Comparison of ENCODE assay signal across 8 mouse cellular contexts in the genomic region with DNA sequence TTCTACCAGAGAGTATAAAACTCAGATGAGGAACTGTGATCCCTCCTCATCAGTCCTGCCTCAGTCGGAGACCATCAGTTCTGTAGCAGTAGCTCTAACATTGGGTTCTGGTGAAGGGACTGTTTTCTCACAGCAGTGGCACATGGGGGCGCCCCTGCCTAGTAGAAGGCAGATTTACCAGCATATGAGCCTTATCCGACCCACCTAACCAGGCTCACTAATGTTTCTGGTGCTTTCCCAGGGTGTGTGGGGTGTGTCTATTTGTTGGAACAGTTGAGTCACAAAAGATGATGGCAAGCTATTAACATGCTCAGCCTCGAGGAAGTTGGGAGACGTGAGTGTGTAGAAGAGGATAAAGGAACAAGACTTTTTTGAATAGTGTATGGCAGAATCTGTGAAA.
A peak's percentile ranks its signal among the peaks of the same experiment; 100 is the strongest.
DNase-seq lines count a peak whose midpoint lies in the region; ATAC-seq and TF ChIP-seq lines count a peak whose summit lies in the region.

No protein-coding gene starts in this region.

- H3K4me1 ChIP-seq in kidney, adult 2 months (ENCODE audit: control insufficient read depth, insufficient read depth, low read length) = no peaks in the 10 kb centered on the region
- H3K4me1 ChIP-seq in kidney, embryonic 15.5 days = no peaks in the 10 kb centered on the region
- no peaks in the 10 kb centered on the region for H3K4me1 ChIP-seq in forebrain, embryonic 14.5 days (ENCODE audit: control insufficient read depth, insufficient read depth, low read length)

- H3K9me3 ChIP-seq in kidney, embryonic 15.5 days (replicated peaks) = no peaks in the 10 kb centered on the region
- H3K9me3 ChIP-seq in forebrain, embryonic 14.5 days (replicated peaks; ENCODE audit: control insufficient read depth, low read length) = no peaks in the 10 kb centered on the region

- no peak for TF ChIP-seq POLR2A in kidney, adult 2 months (IDR thresholded peaks at IDR 0.05; ENCODE audit: low read depth, low read length)

- no peak overlapping the region for H3K9ac ChIP-seq in kidney, embryonic 15.5 days
- H3K9ac ChIP-seq in forebrain, embryonic 14.5 days (ENCODE audit: low read length) = no peak overlapping the region

- 44% methylated on average over 5 of the region's 5 CpGs for WGBS in kidney, adult 2 months
- whole genome bisulfite sequencing in kidney, embryonic 15.5 days = 54% methylated on average over 5 of the region's 5 CpGs
- WGBS in forebrain, embryonic 14.5 days = 16% methylated on average over 5 of the region's 5 CpGs

- no peak overlapping the region for H3K4me2 ChIP-seq in kidney, embryonic 15.5 days
- H3K4me2 ChIP-seq in forebrain, embryonic 14.5 days (ENCODE audit: low read length) = no peak overlapping the region

- H3K36me3 ChIP-seq in kidney, adult 2 months (ENCODE audit: control insufficient read depth, insufficient read depth, low read length) = no peaks in the 10 kb centered on the region
- no peaks in the 10 kb centered on the region for H3K36me3 ChIP-seq in kidney, embryonic 15.5 days
- no peaks in the 10 kb centered on the region for H3K36me3 ChIP-seq in forebrain, embryonic 14.5 days (ENCODE audit: control insufficient read depth, insufficient read depth, low read length)

- ATAC-seq in kidney, embryonic 15.5 days (replicated peaks; ENCODE audit: low FRiP score) = no peak
- peak; percentile 77 for ATAC-seq in forebrain, embryonic 14.5 days

- no peak overlapping the region for H3K4me3 ChIP-seq in kidney, adult 2 months (ENCODE audit: insufficient read depth, low read depth, low read length)
- H3K4me3 ChIP-seq in kidney, embryonic 15.5 days (replicated peaks) = no peak overlapping the region
- H3K4me3 ChIP-seq in forebrain, embryonic 14.5 days (ENCODE audit: low read depth, low read length) = no peak overlapping the region
- H3K4me3 ChIP-seq in layer of hippocampus, adult 2 months = no peak overlapping the region

- peak; percentile 54 for TF ChIP-seq CTCF in kidney, adult 2 months (conservative IDR thresholded peaks at IDR 0.05; ENCODE audit: insufficient read depth, insufficient read length, low read depth, low read length)
- TF ChIP-seq CTCF in layer of hippocampus, adult 2 months (conservative IDR thresholded peaks at IDR 0.05) = peak; percentile 89

- no peaks in the 10 kb centered on the region for H3K27me3 ChIP-seq in kidney, adult 2 months (replicated peaks; ENCODE audit: control insufficient read depth, insufficient read depth, low read length)
- H3K27me3 ChIP-seq in kidney, embryonic 15.5 days = no peaks in the 10 kb centered on the region
- H3K27me3 ChIP-seq in forebrain, embryonic 14.5 days (replicated peaks; ENCODE audit: control insufficient read depth, insufficient read depth, low read length) = no peaks in the 10 kb centered on the region

- peak; percentile 4 for DNase-seq in kidney, adult 2 months
- DNase-seq in adrenal gland, postnatal 25 days = peak; percentile 20
- peak; percentile 75 for DNase-seq in forebrain, embryonic 14.5 days (ENCODE audit: low spot score)
- DNase-seq in layer of hippocampus, adult 2 months (ENCODE audit: low spot score in 2 of 2) = peak; percentile 51 to 58
- peak; percentile 23 for DNase-seq in lung, postnatal 14 days
- peak; percentile 56 for DNase-seq in right cerebral cortex, postnatal 14 days
- DNase-seq in spleen, postnatal 10 days (ENCODE audit: low spot score in 2 of 2) = no peak

- no peak overlapping the region for H3K27ac ChIP-seq in kidney, adult 2 months (ENCODE audit: insufficient read depth, low read depth, low read length)
- H3K27ac ChIP-seq in kidney, embryonic 15.5 days = no peak overlapping the region
- no peak overlapping the region for H3K27ac ChIP-seq in forebrain, embryonic 14.5 days (ENCODE audit: low read depth, low read length)
- H3K27ac ChIP-seq in layer of hippocampus, adult 2 months = no peak overlapping the region

Comparison
In these comparisons a context has a peak if more than half of its experiments do, and no peak if none do; other contexts are left out.
1. DNase-seq: peak in kidney, adult 2 months (single experiment), adrenal gland, postnatal 25 days (single experiment), forebrain, embryonic 14.5 days (single experiment), layer of hippocampus, adult 2 months (2 of 2), lung, postnatal 14 days (single experiment) and right cerebral cortex, postnatal 14 days (single experiment); none in spleen, postnatal 10 days (0 of 2).